Mouse (Mus musculus) CD4-positive helper T cell, adult 2 months (primary cell): ENCODE data around the gene Unc13d.
"Not testable (repeated sequence)": the region's sequence is repeated elsewhere in the genome, so short reads cannot be mapped to it uniquely, and the experiment has no call there.

Experiments used
- DNase-seq: peaks from one replicate; pipeline ENCODE4 v3.0.0-alpha.2; 2012; ENCODE audit warnings: low read depth, missing footprints, low spot score

Gene Unc13d

DNA sequence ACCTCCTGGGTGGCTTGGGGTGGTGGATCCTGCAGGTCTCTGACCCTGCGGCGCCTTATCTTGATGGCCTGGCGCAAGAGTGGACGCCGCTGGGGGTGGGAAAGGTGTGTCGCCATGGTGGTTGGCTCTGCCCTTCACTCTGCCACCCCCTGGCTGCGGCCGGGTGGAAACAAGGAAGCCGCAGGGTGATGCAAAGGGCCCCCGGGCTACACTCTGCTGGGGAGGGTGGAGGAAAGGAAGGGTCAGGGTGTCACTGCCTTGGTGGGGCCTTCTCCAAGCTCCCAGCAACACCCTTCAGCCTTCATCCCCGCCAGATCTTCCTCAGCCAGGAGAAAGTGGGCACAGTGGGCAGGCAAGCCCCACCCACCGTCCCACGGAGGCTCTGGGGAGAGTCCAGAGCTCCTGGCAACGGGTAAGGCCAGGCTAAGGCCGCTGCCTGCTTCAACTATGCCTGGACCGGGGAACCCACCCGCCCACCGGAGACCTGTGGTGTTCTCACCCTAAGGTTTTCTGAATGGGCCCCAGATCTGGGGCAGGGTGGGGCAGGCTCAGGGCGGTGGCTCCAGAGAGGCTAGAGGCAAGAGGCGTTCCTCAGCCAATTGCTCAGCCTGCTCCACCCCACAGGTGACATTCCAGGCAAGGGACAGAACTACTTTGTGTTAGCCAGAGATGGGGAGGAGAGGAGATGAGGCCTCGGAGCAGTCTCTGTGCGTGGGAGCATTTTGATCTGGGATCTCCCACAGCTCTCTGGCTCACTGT lies at the start of gene Unc13d:
TSS of gene Unc13d (minus strand) at position 516 of the 759 bp plus-strand sequence.
- DNase-seq: peak; percentile 76

DNA sequence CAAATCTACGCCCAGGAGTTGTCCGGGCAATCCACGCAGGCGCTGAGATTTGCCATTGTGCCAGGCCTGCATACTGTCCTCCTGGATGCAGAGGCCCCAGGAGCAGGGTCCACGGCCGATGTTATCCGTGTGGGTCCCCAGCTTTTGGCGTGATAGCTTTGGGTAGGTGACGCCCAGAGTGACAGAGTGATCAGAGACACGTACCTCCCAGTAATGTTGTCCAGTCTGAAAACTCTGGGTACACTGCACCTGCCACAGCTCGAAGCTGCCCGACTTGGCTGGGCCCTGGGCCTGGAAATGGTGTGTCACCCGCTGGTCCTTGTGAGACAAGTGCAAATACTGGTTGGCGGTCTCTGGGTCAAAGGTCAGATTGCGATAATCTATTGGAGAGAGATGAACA lies 48.5 kb upstream of the Unc13d start:
- DNase-seq: no peak

DNA sequence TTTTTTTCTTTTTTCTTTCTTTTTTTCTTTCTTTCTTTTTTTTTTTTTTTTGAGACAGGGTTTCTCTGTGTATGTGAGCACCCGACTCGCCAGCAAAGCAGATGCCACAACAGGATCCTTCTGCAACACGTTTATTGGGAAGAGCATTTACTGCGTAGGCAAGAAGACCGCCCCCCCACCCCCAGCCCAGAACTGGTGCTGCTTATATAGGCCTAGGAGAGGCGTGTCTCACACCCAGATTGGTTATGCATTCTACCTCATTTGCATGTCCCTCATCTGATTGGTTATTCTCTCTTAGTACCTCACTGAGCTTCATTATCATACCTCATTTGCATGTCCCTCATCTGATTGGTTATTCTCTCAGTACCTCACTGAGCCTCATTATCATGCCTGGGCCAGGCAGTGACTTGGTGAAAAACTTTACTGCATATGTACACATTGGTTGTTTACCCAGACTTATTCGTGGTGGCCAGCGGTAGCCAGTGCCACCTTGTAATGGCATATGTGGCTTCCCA lies 44.0 kb upstream of the Unc13d start:
- not testable (repeated sequence) for DNase-seq

DNA sequence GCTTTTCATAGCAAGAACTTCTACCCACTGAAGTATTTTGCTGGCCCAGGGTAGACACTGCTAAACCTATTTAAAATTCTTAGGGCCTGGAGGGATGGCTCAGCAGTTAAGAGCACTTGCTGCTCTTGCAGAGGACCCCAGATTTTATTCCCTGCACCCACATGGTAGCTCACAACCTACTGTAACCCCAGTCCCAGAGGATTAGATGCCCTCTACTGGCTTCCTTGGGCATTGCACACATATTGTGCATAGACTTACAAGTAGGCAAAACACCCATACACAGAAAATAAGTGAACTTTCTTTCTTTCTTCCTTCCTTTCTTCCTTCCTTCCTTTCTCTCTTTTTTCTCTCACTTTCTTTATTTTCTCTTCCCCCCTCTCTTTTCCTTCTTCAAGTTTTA lies 40.1 kb upstream of the Unc13d start:
- no peak for DNase-seq

DNA sequence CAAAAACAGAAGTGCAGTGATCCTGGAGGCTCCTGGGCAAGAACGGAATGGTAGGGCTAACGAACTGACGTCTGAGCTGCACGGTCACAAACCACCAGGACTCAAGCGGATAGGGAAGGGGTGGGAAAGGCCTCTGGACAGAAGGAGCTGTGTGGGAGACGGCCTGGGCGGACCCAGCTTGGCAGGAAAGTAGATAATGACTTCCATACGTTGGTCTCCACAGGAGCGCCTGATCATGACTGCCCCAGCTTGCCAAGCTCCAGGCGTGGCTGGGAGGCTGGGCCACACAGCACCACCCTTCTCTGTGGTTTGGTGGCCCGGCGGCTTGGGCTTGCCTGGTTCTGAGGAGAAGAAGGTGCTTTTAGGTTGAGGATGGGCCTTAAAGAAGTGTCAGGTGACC lies 39.5 kb upstream of the Unc13d start:
- no peak for DNase-seq

DNA sequence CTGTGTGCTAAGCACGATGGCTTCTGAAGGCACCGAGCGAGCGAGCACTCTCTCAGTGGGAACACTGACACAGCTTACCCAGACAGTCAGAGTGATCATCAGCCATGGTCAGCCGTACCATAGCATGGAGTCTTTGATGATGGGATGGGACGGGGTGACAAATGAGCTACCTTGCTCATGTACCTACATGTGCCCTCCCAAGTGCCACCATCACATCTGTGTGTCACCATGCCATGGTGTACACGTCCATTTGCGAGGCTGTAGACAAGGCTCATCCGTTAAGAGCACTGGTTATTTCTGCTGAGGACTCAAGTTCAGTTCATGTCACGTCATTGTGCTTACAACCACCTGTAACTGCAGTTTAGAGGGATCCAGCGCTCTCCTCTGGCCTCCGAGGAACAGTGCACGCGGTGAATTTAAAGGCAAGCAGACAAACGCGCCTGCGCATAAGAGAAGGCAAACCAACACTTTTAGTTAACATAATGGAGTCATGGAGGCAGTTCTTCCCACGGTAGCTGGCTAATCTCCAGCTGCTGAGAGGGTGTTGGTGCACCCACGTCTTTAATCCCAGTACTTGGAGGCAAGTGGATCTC lies 33.9 kb upstream of the Unc13d start:
- DNase-seq: no peak

DNA sequence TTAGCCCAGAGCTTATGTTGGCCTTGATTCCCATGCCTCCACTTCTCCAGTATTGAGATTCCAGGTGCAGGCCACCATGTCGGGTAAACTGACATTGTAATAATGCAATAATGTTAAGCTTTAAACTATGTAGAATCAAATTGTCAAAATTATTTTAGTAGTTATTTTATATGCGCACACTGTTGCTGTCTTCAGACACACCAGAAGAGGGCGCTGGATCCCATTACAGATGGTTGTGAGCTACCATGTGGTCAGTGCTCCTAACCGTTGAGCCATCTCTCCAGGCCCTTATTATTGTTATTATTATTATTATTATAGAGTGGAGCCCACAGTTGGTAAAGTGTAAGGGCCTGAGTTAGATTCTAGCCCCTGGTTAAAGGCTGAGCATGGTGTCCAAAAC lies 33.3 kb upstream of the Unc13d start:
- no peak for DNase-seq

DNA sequence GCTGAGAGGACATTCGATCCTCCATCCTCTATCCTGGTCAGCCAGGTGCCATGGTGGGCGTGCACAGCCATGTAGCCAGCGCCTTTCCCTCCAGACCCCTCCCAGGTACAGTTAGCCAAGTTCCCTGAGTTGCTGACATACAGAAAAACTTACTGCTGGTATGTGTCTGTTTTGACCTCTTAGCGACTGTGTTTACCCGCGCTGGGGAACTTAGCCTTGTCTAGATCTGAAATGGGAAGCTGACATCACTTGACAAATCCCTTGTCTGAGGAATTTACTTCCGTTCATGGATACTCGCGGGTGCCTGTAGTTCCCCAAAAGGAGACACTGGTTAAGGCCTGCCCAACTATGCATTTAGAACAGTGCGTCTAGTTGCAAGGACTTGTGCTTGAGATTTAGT lies 32.8 kb upstream of the Unc13d start:
- DNase-seq: no peak

DNA sequence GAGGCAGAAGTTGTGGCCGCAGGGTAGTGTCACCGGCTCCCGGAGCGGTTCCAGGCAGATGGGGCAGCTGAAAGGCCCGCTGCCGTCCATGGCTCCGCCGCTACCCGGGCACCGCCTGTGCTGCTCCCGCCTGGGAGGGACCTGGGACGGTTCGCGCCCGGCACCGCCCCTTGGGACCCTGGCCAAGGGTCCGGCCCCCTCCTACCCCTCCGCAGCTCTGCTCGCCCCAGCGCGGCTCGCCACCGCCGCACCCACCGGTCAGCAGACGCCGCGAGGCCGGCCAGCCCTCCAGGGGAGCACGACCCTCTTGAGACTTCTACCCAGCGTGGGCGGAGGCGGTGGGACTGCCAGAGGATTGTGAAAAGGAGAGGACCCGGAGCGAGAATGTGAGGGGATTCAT lies 32.4 kb upstream of the Unc13d start:
- no peak for DNase-seq

DNA sequence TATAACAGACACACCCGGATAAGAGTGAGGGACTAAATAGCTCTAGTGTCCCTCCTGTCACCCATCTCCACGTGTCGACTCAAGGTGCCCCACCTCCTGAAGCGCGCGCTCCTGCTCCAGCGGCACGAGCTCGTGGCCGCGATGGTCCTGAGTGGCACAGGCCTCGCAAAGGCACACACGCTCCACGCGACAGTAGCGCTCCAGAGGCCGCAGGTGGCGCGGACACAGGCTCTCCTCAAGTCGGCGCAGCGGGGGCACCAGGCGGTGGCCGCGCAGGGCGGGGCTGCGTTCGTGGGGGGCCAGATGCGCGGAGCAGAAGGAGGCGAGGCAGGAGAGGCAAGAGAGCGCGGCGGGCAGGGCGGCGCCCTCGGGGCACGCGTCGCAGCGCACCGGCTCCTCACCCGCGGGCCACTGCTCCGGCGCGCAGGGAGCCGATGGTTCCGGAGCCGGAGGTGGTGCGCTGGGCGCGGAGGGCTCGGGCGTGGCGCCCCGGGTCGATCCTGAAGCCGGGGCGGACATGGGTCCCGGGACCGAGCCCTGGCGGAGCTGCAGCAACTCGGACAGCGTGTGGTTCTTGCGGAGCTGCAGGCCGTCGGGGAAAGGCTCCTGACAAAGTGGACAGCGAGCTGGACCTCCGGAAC lies 31.8 kb upstream of the Unc13d start:
- DNase-seq: peak; percentile 31

DNA sequence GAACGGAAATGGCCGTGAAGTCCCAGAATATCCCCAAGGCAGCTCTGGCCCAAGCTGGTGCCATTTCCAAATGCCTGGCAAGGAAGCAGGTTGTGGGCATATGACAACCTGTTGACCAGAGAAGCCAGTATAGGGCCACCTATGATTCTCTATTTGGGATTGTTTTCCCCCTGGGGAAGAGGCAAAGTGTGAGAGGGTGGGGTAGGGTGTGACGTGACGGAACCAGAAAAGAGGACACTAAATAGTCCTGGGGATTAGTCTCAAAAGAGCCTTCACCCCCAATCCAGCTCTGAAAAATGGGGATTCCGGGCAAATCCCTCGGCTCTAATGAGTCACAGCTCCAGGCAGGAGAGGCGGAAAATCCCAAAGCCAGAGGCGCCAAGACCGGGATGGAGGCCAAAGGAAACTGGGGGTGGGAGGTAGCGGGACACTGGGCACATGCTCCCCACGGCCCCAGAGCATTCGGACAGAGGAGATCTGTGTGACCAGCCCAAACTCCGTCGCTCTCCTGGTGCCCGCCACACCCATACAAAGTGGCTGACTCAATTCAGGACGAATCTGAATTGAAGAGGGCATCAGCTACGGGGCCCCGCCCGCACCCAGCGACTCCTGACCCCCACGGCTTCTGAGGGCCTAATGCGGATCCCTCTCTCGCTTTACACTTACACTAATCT lies 30.8 kb upstream of the Unc13d start:
- no peak for DNase-seq

DNA sequence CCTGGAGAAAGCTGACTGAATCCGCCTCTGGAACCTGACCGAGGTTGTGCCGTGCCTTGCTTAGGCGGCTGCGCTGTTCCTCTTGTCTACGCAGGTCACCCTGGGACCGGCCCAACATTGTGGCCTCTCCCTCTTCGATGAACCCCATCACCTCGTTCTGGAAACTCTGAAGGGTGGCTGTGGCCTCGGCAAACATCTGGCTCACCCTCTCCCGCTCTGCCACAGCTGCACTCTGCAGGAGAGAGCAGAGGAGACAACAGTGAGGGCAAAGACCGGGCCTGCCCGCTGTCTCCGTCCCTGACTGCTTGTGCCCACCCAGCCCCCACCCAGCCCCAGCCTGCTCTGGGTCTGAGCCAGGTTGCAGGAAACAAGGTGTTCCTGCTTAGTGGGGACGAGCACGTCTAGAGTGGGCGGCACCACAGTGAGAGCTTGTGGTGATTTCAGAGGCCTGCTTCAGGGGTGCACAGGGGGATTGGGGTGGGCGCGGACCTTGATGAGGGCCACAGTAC lies 30.1 kb upstream of the Unc13d start:
- DNase-seq: no peak

DNA sequence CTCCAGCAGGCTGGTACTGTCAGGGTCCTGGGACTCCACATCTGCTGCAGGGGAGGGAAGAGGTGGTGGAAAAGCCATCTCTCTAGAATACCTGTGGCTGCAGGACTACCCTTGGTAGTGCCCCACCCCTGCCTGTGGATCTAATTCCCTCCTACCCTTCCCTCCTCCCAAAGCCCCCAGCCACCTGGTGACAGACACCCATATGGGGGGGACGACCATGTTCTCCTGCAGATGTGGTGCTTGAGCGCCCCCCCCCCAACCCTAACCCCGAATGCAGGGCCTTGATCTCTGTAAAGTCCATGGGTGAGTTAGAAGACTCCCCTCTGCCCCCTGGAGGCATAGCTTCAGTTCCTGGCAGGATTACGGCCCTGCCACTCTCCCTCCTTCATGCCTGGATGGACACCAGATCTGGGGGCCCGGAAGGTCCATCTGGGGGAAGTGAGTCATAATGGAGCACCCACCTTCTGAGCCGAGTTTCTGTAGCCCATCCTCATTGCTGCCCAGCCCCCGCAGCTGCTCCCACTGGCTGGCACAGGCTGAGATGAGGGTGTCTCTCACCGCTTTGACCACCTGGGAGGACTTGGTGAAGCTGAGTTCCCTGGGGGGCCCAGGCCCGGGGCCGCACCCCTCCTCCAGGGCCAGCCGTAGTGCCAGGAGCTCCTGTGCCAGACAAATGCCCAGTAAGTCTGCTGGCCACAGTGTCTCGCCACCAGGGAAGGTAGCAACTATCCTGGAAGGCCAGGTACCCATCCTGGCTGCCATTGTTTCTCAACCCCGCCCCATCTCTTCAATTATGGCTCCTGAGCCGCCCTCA lies 29.4 kb upstream of the Unc13d start:
- DNase-seq: no peak

DNA sequence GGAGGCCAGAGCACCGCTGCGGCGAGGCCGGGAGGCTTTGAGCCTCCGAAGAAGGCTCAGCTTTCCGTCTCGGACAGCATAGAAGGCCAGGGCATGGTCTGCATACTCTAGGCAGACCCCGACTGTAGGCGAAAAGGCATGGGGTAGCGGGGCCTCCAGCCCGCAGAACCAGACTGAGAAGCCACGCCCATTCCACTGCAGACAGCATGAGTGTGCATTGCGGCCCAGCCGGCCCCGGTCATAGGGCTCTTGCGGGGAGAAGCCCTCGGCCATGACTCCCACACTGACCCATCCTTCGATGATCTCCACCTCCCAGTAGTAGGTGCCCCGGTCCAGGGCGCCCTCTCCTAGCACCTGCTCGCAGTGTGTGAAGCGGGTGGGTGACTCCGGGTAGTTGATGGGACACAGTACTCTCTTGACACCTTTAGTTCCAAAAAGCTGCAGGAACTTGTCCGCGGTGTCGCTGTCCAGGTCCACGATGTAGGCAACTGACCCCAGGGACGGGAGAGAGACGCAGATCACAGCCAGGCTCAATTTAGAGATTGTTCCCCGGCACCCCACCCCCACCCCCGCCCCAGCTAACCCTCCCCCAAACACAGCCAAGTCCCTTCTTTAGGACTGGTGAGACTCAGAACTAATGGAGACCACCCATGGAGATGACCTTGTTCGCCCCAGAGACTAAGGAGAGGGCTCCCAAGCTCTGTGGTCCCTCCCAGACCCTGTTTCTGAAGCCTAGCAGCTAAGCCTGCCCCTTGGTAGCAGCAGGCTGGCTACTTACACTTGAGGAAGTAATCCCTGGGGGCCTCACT lies 28.6 kb upstream of the Unc13d start:
- no peak for DNase-seq

DNA sequence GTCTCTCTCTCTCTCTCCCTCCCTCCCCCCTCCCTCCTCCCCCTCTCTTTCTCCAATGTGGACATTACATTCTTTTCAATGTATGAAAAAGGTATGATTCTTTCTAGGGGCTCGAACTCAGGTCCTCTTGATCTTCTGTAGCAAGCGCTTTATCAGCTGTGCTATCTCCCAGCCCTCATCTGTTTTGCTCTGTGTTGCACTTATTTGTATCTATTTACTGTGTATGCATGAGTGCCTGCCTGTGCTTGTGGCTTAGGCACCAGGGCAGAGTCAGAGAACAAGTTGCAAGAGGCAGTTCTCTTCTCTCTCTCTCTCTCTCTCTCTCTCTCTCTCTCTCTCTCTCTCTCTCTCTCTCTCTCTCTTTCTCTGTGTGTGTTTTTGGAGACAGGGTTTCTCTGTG lies 27.3 kb upstream of the Unc13d start:
- DNase-seq: no peak

DNA sequence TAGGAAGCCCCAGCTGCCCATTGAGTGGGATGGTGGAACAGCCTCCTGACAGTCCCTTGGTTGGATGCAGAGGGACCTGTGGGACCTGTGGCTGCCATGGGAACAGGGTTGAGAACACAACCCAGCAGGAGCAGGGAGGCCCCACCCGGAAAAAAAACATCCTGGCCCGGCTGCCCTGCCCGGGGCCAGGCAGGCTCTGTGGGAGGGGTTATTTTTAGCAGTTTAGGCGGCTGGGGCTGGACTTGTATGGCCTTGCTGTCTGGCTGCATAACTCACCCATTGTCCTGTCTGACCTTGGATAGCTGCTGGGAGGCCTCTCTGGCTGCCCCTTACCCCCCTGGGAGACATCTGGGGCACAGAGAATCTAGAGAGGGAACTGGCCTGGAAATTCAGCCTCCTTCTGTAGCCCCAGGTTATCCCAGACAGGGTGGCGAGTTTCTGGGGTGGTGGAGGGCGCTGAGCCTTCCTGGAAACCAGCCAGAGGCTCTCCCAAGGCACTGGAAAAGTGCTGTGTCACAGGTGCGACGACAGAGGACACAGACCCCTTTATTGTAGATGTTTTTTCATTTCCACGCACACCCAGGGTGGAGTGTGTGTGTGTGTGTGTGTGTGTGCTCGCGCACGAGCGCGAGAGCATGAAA lies 26.4 kb upstream of the Unc13d start:
- DNase-seq: no peak

DNA sequence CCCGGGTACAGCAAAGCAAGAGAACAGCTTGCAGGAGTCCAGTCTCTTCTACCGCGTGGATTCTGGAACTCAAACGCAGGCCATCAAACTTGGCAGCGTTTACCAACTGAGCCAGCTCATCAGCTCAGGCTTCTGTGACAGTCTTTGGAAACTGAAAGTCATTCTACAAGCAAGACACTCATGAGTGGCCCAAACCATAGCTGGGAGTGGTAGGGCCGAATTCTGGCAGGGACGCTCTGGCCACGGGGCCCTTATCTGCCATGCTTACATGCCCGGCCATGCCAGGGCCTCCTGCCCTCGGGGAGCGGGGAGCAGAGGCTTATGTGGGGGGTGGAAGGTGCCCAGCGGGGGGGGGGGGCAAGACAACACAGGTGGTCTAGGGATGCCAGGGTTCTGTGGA lies 25.8 kb upstream of the Unc13d start:
- no peak for DNase-seq

DNA sequence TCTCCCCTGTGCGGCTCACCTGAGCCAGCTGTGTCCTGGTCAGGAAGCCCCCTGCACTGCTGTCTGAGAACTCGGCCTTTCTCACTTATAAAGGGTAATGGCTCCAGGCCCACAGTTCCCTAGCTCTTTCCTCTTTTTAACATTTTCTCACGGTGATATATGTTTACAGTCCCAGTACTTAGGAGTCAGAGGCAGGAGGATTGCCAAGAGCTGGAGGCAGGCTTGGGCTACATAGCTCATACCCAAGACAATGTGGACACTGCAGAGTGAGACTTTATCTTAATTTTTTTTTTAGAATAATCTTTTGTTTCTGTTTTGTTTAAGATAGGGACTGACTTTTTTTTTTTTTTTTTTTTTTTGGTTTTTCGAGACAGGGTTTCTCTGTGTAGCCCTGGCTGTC lies 24.7 kb upstream of the Unc13d start:
- no peak for DNase-seq

DNA sequence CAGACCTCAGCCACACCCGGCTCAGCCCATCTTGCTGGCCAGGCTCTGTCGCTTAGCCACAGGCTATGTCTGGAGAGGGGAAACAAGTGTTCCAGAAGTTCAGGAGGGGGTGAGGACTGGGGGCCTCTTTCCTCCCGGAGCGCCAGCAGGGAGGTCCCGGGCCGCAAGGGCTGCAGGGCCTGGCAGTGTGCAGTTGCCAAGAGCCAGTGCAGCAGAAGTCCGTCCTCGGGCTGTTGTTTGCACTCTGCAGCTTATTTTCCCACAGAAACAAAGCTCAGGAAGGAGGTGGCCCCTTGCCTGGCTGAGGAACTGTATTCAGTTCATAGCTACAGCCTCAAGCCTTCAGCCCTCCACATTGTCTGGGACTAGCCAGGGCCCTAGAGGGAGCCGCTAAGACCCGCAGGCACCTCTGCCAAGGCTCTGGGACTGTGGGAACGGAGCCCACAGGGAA lies 24.2 kb upstream of the Unc13d start:
- no peak for DNase-seq

DNA sequence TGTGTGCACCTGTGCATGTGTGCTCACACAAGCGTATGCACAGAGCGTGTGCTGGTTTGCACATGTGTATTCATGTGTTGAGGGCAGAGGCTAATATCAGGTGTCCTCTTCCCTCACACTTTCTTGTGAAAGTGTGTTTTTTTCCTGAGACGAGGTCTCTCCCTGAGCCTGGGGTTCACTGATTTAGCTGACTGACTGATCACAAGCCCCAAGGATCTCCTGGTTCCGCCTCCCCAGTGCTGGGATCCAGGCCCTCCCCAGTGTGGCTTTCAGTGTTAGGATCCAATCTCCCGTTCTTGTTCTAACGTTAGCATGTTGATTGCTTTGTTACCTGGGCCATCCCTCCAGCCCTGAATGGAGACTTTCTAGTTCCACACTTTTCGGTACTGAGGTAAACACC lies 23.1 kb upstream of the Unc13d start:
- no peak for DNase-seq
